Mouse (Mus musculus): Measurements from ENCODE around the gene Paqr7. TPM values are rescaled to one million over a fixed set of nuclear protein-coding genes. Genes with fewer than 3 reads are reported as not detected.

Paqr7 gene
- polyA plus RNA-seq, 1 experiment from 2014 or later, result 0.87 TPM

- no peak overlapping the region for H3K9ac ChIP-seq (replicated peaks; ENCODE audit: low read length)
- no peak overlapping the region for H3K4me3 ChIP-seq (ENCODE audit: low read depth, low read length)
- H3K4me2 ChIP-seq (ENCODE audit: low read depth, low read length), result no peak overlapping the region
- no peak for ATAC-seq (replicated peaks; ENCODE audit: insufficient number of reproducible peaks, low FRiP score, low TSS enrichment, low read depth)
- H3K9me3 ChIP-seq (replicated peaks; ENCODE audit: control insufficient read depth, low read length), result peaks cover 9% of the 10 kb centered on the region
- H3K4me1 ChIP-seq (ENCODE audit: control insufficient read depth, insufficient read depth, low read length), result no peaks in the 10 kb centered on the region
- H3K36me3 ChIP-seq (replicated peaks; ENCODE audit: control insufficient read depth, insufficient read depth, low read depth, low read length), result peaks cover 10% of the 10 kb centered on the region
- DNase-seq (ENCODE audit: low spot score), result no peak
- no peak overlapping the region for H3K27ac ChIP-seq (replicated peaks; ENCODE audit: low read depth, low read length)
- H3K27me3 ChIP-seq (ENCODE audit: control insufficient read depth, insufficient read depth, low read length), result no peaks in the 10 kb centered on the region
- 98% methylated on average over 8 of the region's 8 CpGs for WGBS
Observed at GRCm38 (mm10) chr4:134549899-134550298, 53.4 kb downstream of the Paqr7 start.

GRCm38 (mm10) chr4:134551494-134552316 lies 55.2 kb downstream of the Paqr7 start, which contains the start of gene Selenon:
Gene Selenon, minus strand, starts transcription at chr4:134552166.
- Histone ChIP-seq H3K27me3 (ENCODE audit: control insufficient read depth, insufficient read depth, low read length) (no peaks in the 10 kb centered on the region), H3K4me3 (ENCODE audit: low read depth, low read length) (peak within 1 kb of the TSS; percentile 75), H3K9ac (replicated peaks; ENCODE audit: low read length) (peak within 1 kb of the TSS; percentile 97), H3K4me1 (ENCODE audit: control insufficient read depth, insufficient read depth, low read length) (no peaks in the 10 kb centered on the region), H3K9me3 (replicated peaks; ENCODE audit: control insufficient read depth, low read length) (peaks cover 9% of the 10 kb centered on the region), H3K36me3 (replicated peaks; ENCODE audit: control insufficient read depth, insufficient read depth, low read depth, low read length) (peaks cover 10% of the 10 kb centered on the region), H3K4me2 (ENCODE audit: low read depth, low read length) (peak within 1 kb of the TSS; percentile 75), H3K27ac (replicated peaks; ENCODE audit: low read depth, low read length) (peak within 1 kb of the TSS; percentile 66)
- DNase-seq (ENCODE audit: low spot score) (peak; percentile 75), ATAC-seq (replicated peaks; ENCODE audit: insufficient number of reproducible peaks, low FRiP score, low TSS enrichment, low read depth) (peak; percentile 77)
- WGBS, result under 1% methylated on average over 65 of the region's 67 CpGs

- Histone ChIP-seq H3K9me3 (replicated peaks; ENCODE audit: control insufficient read depth, low read length) (peaks cover 9% of the 10 kb centered on the region), H3K36me3 (replicated peaks; ENCODE audit: control insufficient read depth, insufficient read depth, low read depth, low read length) (peaks cover 10% of the 10 kb centered on the region), H3K4me1 (ENCODE audit: control insufficient read depth, insufficient read depth, low read length) (no peaks in the 10 kb centered on the region), H3K4me3 (ENCODE audit: low read depth, low read length) (no peak overlapping the region), H3K27me3 (ENCODE audit: control insufficient read depth, insufficient read depth, low read length) (no peaks in the 10 kb centered on the region), H3K9ac (replicated peaks; ENCODE audit: low read length) (no peak overlapping the region), H3K27ac (replicated peaks; ENCODE audit: low read depth, low read length) (no peak overlapping the region), H3K4me2 (ENCODE audit: low read depth, low read length) (no peak overlapping the region)
- ATAC-seq (replicated peaks; ENCODE audit: insufficient number of reproducible peaks, low FRiP score, low TSS enrichment, low read depth) (no peak), DNase-seq (ENCODE audit: low spot score) (no peak)
- 82% methylated on average over 1 of the region's 1 CpGs for WGBS
Observed at GRCm38 (mm10) chr4:134553631-134554030, 57.1 kb downstream of the Paqr7 start.

- Histone ChIP-seq H3K4me3 (ENCODE audit: low read depth, low read length) (no peak overlapping the region), H3K36me3 (replicated peaks; ENCODE audit: control insufficient read depth, insufficient read depth, low read depth, low read length) (no peaks in the 10 kb centered on the region), H3K27ac (replicated peaks; ENCODE audit: low read depth, low read length) (no peak overlapping the region), H3K27me3 (ENCODE audit: control insufficient read depth, insufficient read depth, low read length) (no peaks in the 10 kb centered on the region), H3K4me1 (ENCODE audit: control insufficient read depth, insufficient read depth, low read length) (no peaks in the 10 kb centered on the region), H3K9me3 (replicated peaks; ENCODE audit: control insufficient read depth, low read length) (no peaks in the 10 kb centered on the region), H3K9ac (replicated peaks; ENCODE audit: low read length) (no peak overlapping the region), H3K4me2 (ENCODE audit: low read depth, low read length) (no peak overlapping the region)
- no peak for ATAC-seq (replicated peaks; ENCODE audit: insufficient number of reproducible peaks, low FRiP score, low TSS enrichment, low read depth)
- WGBS, result 70% methylated on average over 8 of the region's 8 CpGs
- peak; percentile 44 for DNase-seq (ENCODE audit: low spot score)
Observed at GRCm38 (mm10) chr4:134555956-134556580, 59.6 kb downstream of the Paqr7 start.

- DNase-seq (ENCODE audit: low spot score), result peak; percentile 48
- no peak for ATAC-seq (replicated peaks; ENCODE audit: insufficient number of reproducible peaks, low FRiP score, low TSS enrichment, low read depth)
- Histone ChIP-seq H3K4me3 (ENCODE audit: low read depth, low read length) (no peak overlapping the region), H3K9ac (replicated peaks; ENCODE audit: low read length) (no peak overlapping the region), H3K4me2 (ENCODE audit: low read depth, low read length) (no peak overlapping the region), H3K27me3 (ENCODE audit: control insufficient read depth, insufficient read depth, low read length) (no peaks in the 10 kb centered on the region), H3K36me3 (replicated peaks; ENCODE audit: control insufficient read depth, insufficient read depth, low read depth, low read length) (no peaks in the 10 kb centered on the region), H3K4me1 (ENCODE audit: control insufficient read depth, insufficient read depth, low read length) (no peaks in the 10 kb centered on the region), H3K27ac (replicated peaks; ENCODE audit: low read depth, low read length) (no peak overlapping the region), H3K9me3 (replicated peaks; ENCODE audit: control insufficient read depth, low read length) (no peaks in the 10 kb centered on the region)
- WGBS, result 16% methylated on average over 15 of the region's 16 CpGs
Observed at GRCm38 (mm10) chr4:134557626-134558249, 61.2 kb downstream of the Paqr7 start.

GRCm38 (mm10) chr4:134558570-134559113 lies 62.1 kb downstream of the Paqr7 start:
- DNase-seq (ENCODE audit: low spot score), result no peak
- no peaks in the 10 kb centered on the region for H3K9me3 ChIP-seq (replicated peaks; ENCODE audit: control insufficient read depth, low read length)
- H3K4me3 ChIP-seq (ENCODE audit: low read depth, low read length), result no peak overlapping the region
- no peaks in the 10 kb centered on the region for H3K27me3 ChIP-seq (ENCODE audit: control insufficient read depth, insufficient read depth, low read length)
- no peak overlapping the region for H3K27ac ChIP-seq (replicated peaks; ENCODE audit: low read depth, low read length)
- H3K4me1 ChIP-seq (ENCODE audit: control insufficient read depth, insufficient read depth, low read length), result no peaks in the 10 kb centered on the region
- no peak overlapping the region for H3K9ac ChIP-seq (replicated peaks; ENCODE audit: low read length)
- no peaks in the 10 kb centered on the region for H3K36me3 ChIP-seq (replicated peaks; ENCODE audit: control insufficient read depth, insufficient read depth, low read depth, low read length)
- no peak overlapping the region for H3K4me2 ChIP-seq (ENCODE audit: low read depth, low read length)
- ATAC-seq (replicated peaks; ENCODE audit: insufficient number of reproducible peaks, low FRiP score, low TSS enrichment, low read depth), result no peak
- WGBS, result 36% methylated on average over 9 of the region's 9 CpGs

- ATAC-seq (replicated peaks; ENCODE audit: insufficient number of reproducible peaks, low FRiP score, low TSS enrichment, low read depth) (no peak), DNase-seq (ENCODE audit: low spot score) (no peak)
- Histone ChIP-seq H3K9ac (replicated peaks; ENCODE audit: low read length) (no peak overlapping the region), H3K4me2 (ENCODE audit: low read depth, low read length) (no peak overlapping the region), H3K9me3 (replicated peaks; ENCODE audit: control insufficient read depth, low read length) (no peaks in the 10 kb centered on the region), H3K27me3 (ENCODE audit: control insufficient read depth, insufficient read depth, low read length) (no peaks in the 10 kb centered on the region), H3K4me3 (ENCODE audit: low read depth, low read length) (no peak overlapping the region), H3K4me1 (ENCODE audit: control insufficient read depth, insufficient read depth, low read length) (no peaks in the 10 kb centered on the region), H3K27ac (replicated peaks; ENCODE audit: low read depth, low read length) (no peak overlapping the region), H3K36me3 (replicated peaks; ENCODE audit: control insufficient read depth, insufficient read depth, low read depth, low read length) (no peaks in the 10 kb centered on the region)
- 81% methylated on average over 7 of the region's 7 CpGs for WGBS
Observed at GRCm38 (mm10) chr4:134559154-134559553, 62.7 kb downstream of the Paqr7 start.
